Mouse (Mus musculus): ENCODE measurements around the gene Fam222b. TPM values are rescaled to one million over a fixed set of nuclear protein-coding genes. Genes with fewer than 3 reads are reported as not detected.

Gene Fam222b
- polyA plus RNA-seq, 1 experiment from 2014 or later, result 24.2 TPM

GRCm38 (mm10) chr11:78204287-78204686 is 109.8 kb downstream of the Fam222b start:
- H3K27ac ChIP-seq, result no peak overlapping the region
- H3K4me1 ChIP-seq, result peaks cover 6% of the 10 kb centered on the region
- H3K4me3 ChIP-seq, result no peak overlapping the region
- 85% methylated on average over 6 of the region's 6 CpGs for WGBS
- H3K9me3 ChIP-seq, result no peaks in the 10 kb centered on the region
- no peak for DNase-seq (ENCODE audit: extremely low spot score, low spot score)
- H3K36me3 ChIP-seq (replicated peaks), result peaks cover 65% of the 10 kb centered on the region
- no peaks in the 10 kb centered on the region for H3K27me3 ChIP-seq (ENCODE audit: poor library complexity, severe bottlenecking)

GRCm38 (mm10) chr11:78205361-78206206 is 111.1 kb downstream of the Fam222b start:
- Histone ChIP-seq H3K4me1 (peaks cover 6% of the 10 kb centered on the region), H3K27ac (peak overlapping the region; percentile 70), H3K36me3 (replicated peaks) (peaks cover 78% of the 10 kb centered on the region), H3K4me3 (no peak overlapping the region), H3K9me3 (no peaks in the 10 kb centered on the region), H3K27me3 (ENCODE audit: poor library complexity, severe bottlenecking) (no peaks in the 10 kb centered on the region)
- no peak for DNase-seq (ENCODE audit: extremely low spot score, low spot score)
- WGBS, result 81% methylated on average over 13 of the region's 13 CpGs

MicroRNAs encoded within 50 kb of the gene (microRNA counts, 519-probe panel; counts per million panel counts)
- microRNA mmu-miR-144 (3,735 counts per million, percentile 75 among the panel's probes with 10 or more counts), microRNA mmu-miR-451 (341 counts per million, percentile 65 among the panel's probes with 10 or more counts)

Small RNAs within 50 kb of the gene (microRNA-seq; reads per million reads assigned to microRNA genes)
- gene Mir144 (56.9 reads per million, percentile 42 among the genes with 10 or more reads in this experiment), gene Mir451a (not detected), gene Mir451b (not detected), gene Mir7653 (not detected)

Other genes with a start within 250 kb of the Fam222b start
- gene Pipox, start 200.6 kb upstream of the Fam222b start, polyA plus RNA-seq (2016; fragmentation: Nextera tagmentation; extraction: Ambion mirVana), result 10.0 and 10.1 TPM in 2 replicates
- gene Sez6, start 163.9 kb upstream of the Fam222b start, polyA plus RNA-seq (2016; fragmentation: Nextera tagmentation; extraction: Ambion mirVana), result 2.8 and 4.3 TPM in 2 replicates
- 17.0 and 20.7 TPM in 2 replicates for gene Phf12, start 111.9 kb upstream of the Fam222b start, polyA plus RNA-seq (2016; fragmentation: Nextera tagmentation; extraction: Ambion mirVana)
- gene Dhrs13, start 62.4 kb upstream of the Fam222b start, polyA plus RNA-seq (2016; fragmentation: Nextera tagmentation; extraction: Ambion mirVana), result 14.4 and 17.1 TPM in 2 replicates
- 72.5 and 72.7 TPM in 2 replicates for gene Flot2, start 56.7 kb upstream of the Fam222b start, polyA plus RNA-seq (2016; fragmentation: Nextera tagmentation; extraction: Ambion mirVana)
- 39.7 and 40.7 TPM in 2 replicates for gene Eral1, start 14.3 kb upstream of the Fam222b start, polyA plus RNA-seq (2016; fragmentation: Nextera tagmentation; extraction: Ambion mirVana)
- 97.6 and 104 TPM in 2 replicates for gene Traf4, start 70.9 kb downstream of the Fam222b start, polyA plus RNA-seq (2016; fragmentation: Nextera tagmentation; extraction: Ambion mirVana)
- gene Nek8, start 82.0 kb downstream of the Fam222b start, polyA plus RNA-seq (2016; fragmentation: Nextera tagmentation; extraction: Ambion mirVana), result 10.6 and 11.7 TPM in 2 replicates
- gene Tlcd1, start 82.1 kb downstream of the Fam222b start, polyA plus RNA-seq (2016; fragmentation: Nextera tagmentation; extraction: Ambion mirVana), result 10.0 and 11.3 TPM in 2 replicates
- 1,073 and 1,096 TPM in 2 replicates for gene Rpl23a, start 88.9 kb downstream of the Fam222b start, polyA plus RNA-seq (2016; fragmentation: Nextera tagmentation; extraction: Ambion mirVana)
- gene Rab34, start 93.8 kb downstream of the Fam222b start, polyA plus RNA-seq (2016; fragmentation: Nextera tagmentation; extraction: Ambion mirVana), result 70.7 and 73.3 TPM in 2 replicates
- gene Proca1, start 98.7 kb downstream of the Fam222b start, polyA plus RNA-seq (2016; fragmentation: Nextera tagmentation; extraction: Ambion mirVana), result 0.91 and 1.5 TPM in 2 replicates
- 42.9 and 43.3 TPM in 2 replicates for gene Sdf2, start 151.1 kb downstream of the Fam222b start, polyA plus RNA-seq (2016; fragmentation: Nextera tagmentation; extraction: Ambion mirVana)
- 37.1 and 39.2 TPM in 2 replicates for gene Supt6, start 151.3 kb downstream of the Fam222b start, polyA plus RNA-seq (2016; fragmentation: Nextera tagmentation; extraction: Ambion mirVana)
- gene 2610507B11Rik, start 167.1 kb downstream of the Fam222b start, polyA plus RNA-seq (2016; fragmentation: Nextera tagmentation; extraction: Ambion mirVana), result 72.5 and 72.7 TPM in 2 replicates
- gene BC030499, start 196.2 kb downstream of the Fam222b start, polyA plus RNA-seq (2016; fragmentation: Nextera tagmentation; extraction: Ambion mirVana), result 0.26 and 0.52 TPM in 2 replicates
- gene Spag5, start 206.9 kb downstream of the Fam222b start, polyA plus RNA-seq (2016; fragmentation: Nextera tagmentation; extraction: Ambion mirVana), result 74.9 and 76.6 TPM in 2 replicates
- gene Aldoc, start 228.3 kb downstream of the Fam222b start, polyA plus RNA-seq (2016; fragmentation: Nextera tagmentation; extraction: Ambion mirVana), result 2.7 and 3.3 TPM in 2 replicates
- 76.3 and 77.5 TPM in 2 replicates for gene Pigs, start 233.8 kb downstream of the Fam222b start, polyA plus RNA-seq (2016; fragmentation: Nextera tagmentation; extraction: Ambion mirVana)
- gene Unc119, start 248.8 kb downstream of the Fam222b start, polyA plus RNA-seq (2016; fragmentation: Nextera tagmentation; extraction: Ambion mirVana), result 60.2 and 62.8 TPM in 2 replicates